Mouse (Mus musculus) intestine, embryonic 14.5 days (tissue): ENCODE measurements around the gene Itgae. TPM values are rescaled to one million over a fixed set of nuclear protein-coding genes. Genes with fewer than 3 reads are reported as not detected.
A peak's percentile ranks its signal among the peaks of the same experiment; 100 is the strongest.

Source experiments
- ATAC-seq: fragments of 200-750 bp; cut with Nextera tagmentation; replicated peaks from 2 replicates; pipeline ENCODE4 v1.8.0; 2017; ENCODE audit warnings: low read depth, moderate number of reproducible peaks, moderate TSS enrichment, moderate library complexity; ENCODE audit not compliant: low FRiP score, low TSS enrichment
- DNase-seq: peaks from one replicate; pipeline ENCODE4 v3.0.0-alpha.2; 2018; ENCODE audit warnings: low spot score
- H3K27ac ChIP-seq: fragments of 300-500 bp; sonication (generic); 2 replicates; pipeline ENCODE4 v1.5.1; 2014; ENCODE audit warnings: low read depth, mild to moderate bottlenecking, control low read depth
- H3K27me3 ChIP-seq: fragments of 300-500 bp; sonication (generic); replicated peaks from 2 replicates; pipeline ENCODE4 v1.6.1; 2014; ENCODE audit warnings: low read length, control low read depth; ENCODE audit not compliant: control insufficient read depth, insufficient read depth
- H3K36me3 ChIP-seq: fragments of 300-500 bp; sonication (generic); 2 replicates; pipeline ENCODE4 v1.6.1; 2014; ENCODE audit warnings: low read length, control low read depth; ENCODE audit not compliant: control insufficient read depth, insufficient read depth
- H3K4me1 ChIP-seq: fragments of 300-500 bp; sonication (generic); replicated peaks from 2 replicates; pipeline ENCODE4 v1.6.1; 2014; ENCODE audit warnings: low read length, control low read depth, mixed read lengths; ENCODE audit not compliant: control insufficient read depth, insufficient read depth
- H3K4me2 ChIP-seq: fragments of 300-500 bp; sonication (generic); 2 replicates; pipeline ENCODE4 v1.6.1; 2014; ENCODE audit warnings: low read length
- H3K4me3 ChIP-seq: fragments of 300-500 bp; sonication (generic); 2 replicates; pipeline ENCODE4 v1.5.1; 2014; ENCODE audit warnings: low read depth, low read length, control low read depth, mixed read lengths
- H3K9ac ChIP-seq: fragments of 300-500 bp; sonication (generic); 2 replicates; pipeline ENCODE4 v1.6.1; 2014; ENCODE audit warnings: mild to moderate bottlenecking, low read length
- H3K9me3 ChIP-seq: fragments of 300-500 bp; sonication (generic); 2 replicates; pipeline ENCODE4 v1.6.1; 2016; ENCODE audit warnings: low read length, control low read depth; ENCODE audit not compliant: control insufficient read depth
- WGBS: fragments of 180-500 bp; shearing (Covaris S2); extraction: QIAGEN DNeasy Blood & Tissue Kit; methylation state at CpG from one replicate; pipeline ENCODE4 v1.1.7; 2014; 5-methylcytosine and 5-hydroxymethylcytosine counted together
- polyA plus RNA-seq: library from polyadenylated mRNA; unstranded; fragments of >200 nt; fragmentation: Nextera tagmentation; extraction: Ambion mirVana; gene quantifications from 2 replicates; pipeline ENCODE4 v1.2.1, GENCODE M21; 2014

Itgae gene
- polyA plus RNA-seq, 1 experiment from 2014 or later = 0.23 TPM

DNA sequence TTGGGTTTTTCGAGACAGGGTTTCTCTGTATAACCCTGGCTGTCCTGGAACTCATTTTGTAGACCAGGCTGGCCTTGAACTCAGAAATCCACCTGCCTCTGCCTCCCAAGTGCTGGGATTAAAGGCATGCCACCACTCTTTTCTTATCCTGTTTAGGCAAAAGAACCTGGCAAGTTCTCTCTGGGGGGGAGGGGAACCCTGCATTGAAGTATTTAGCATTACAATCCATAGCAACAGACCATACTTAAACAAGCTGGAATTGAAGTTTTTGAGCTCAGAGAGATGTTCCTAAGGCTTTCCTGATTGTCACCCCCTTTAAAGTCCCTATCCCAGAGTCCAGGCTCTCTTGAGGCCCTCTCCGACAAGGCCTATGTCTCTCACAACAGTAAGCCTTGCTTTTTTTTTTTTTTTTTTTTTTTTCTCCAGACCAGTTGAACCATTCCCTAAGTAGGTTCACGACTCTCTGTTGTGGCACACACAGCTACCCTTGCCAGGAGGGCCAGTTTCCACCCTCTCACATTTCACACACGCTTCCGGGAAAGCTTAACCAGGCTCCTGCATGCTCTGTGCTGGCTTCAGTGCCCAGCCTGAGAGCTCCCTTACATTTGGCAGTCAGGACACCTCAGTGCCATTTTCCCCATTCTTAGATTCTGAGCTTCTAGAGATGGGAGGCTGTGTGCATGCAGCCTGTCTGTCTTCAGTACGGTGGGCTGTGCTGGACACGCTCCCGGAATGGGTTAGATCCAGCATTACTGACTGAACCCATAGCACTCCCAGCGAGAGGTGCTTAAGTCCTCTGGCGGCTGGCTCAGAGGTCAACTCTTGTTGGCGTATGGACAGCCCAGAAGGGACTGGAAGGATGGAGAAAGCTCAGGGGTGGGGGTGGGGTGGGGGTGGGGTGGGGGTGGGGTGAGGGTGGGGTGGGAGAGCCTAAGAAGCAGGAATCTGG, 55.9 kb downstream of the Itgae start:
- H3K4me3 ChIP-seq = no peak overlapping the region
- WGBS = 60% methylated on average over 11 of the region's 11 CpGs
- no peaks in the 10 kb centered on the region for H3K36me3 ChIP-seq
- H3K4me2 ChIP-seq = no peak overlapping the region
- no peaks in the 10 kb centered on the region for H3K9me3 ChIP-seq
- H3K4me1 ChIP-seq = no peaks in the 10 kb centered on the region
- no peak overlapping the region for H3K9ac ChIP-seq
- DNase-seq (no peak), ATAC-seq (no peak)
- no peak overlapping the region for H3K27ac ChIP-seq
- H3K27me3 ChIP-seq = no peaks in the 10 kb centered on the region

DNA sequence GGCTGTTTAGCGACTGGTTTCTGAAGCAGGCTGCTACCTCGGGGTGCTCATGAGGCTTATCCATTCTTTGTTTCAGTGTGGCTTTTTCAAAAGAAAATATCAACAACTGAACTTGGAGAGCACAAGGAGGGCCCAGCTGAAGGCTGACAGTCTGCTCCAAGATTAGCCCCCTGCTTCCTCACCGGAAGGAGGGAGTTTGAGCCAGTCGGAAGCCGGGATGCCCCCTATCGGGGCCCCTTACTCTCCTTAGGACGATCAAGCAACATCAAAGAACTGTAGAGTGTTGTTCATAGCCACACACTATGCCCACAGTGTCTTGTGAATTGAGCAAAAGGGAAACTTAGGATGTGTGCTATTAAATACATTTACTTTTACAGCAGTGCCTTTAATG, 56.6 kb downstream of the Itgae start:
- ATAC-seq (no peak), DNase-seq (no peak)
- Histone ChIP-seq H3K27me3 (no peaks in the 10 kb centered on the region), H3K9ac (no peak overlapping the region), H3K9me3 (no peaks in the 10 kb centered on the region), H3K36me3 (no peaks in the 10 kb centered on the region), H3K4me3 (no peak overlapping the region), H3K27ac (no peak overlapping the region), H3K4me2 (no peak overlapping the region), H3K4me1 (no peaks in the 10 kb centered on the region)
- WGBS = 65% methylated on average over 7 of the region's 7 CpGs

DNA sequence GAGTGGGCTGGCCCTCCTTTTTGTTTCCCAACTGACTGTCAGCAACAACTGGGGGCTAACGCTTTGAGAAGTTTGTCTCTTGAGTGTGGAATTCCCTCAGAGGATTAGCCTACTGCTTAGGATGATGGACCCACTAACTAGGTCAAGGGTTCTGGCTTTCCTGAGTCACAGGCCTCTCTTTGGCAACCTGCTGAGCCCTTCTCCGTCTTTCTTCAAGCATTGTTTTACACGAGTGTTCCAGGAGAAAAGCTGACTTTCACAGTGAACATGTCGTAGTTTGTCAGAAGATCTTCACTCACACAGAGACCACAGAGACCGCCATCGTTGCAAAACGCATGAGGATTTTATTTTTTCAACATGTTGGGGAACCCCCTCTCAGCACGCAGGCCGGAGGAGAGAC, 57.8 kb downstream of the Itgae start:
- Histone ChIP-seq H3K4me1 (no peaks in the 10 kb centered on the region), H3K9ac (no peak overlapping the region), H3K4me2 (no peak overlapping the region), H3K27me3 (no peaks in the 10 kb centered on the region), H3K9me3 (no peaks in the 10 kb centered on the region), H3K4me3 (no peak overlapping the region), H3K36me3 (no peaks in the 10 kb centered on the region), H3K27ac (no peak overlapping the region)
- ATAC-seq (no peak), DNase-seq (no peak)
- 79% methylated on average over 9 of the region's 9 CpGs for WGBS

DNA sequence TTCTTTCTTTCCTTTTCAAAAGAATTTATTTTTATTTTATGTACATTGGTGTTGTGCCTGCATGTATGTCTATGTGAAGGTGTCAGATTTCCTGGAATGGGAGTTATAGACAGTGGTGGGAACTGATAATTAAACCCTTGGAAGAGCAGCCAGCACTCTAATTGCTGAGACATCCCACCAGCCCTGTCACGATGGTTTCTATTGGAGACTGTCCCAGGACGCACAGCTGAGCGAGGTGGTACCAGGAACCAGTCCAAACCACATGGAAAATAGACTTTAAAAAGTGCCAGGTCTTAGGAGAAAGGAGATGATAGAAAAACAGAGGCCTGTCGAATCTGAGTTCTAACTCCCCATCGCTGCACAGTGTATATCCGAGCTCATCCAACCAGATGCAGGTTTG, 64.7 kb downstream of the Itgae start:
- Histone ChIP-seq H3K4me2 (no peak overlapping the region), H3K36me3 (no peaks in the 10 kb centered on the region), H3K9ac (no peak overlapping the region), H3K27me3 (peaks cover 18% of the 10 kb centered on the region), H3K27ac (no peak overlapping the region), H3K4me3 (no peak overlapping the region), H3K4me1 (no peaks in the 10 kb centered on the region), H3K9me3 (no peaks in the 10 kb centered on the region)
- ATAC-seq (no peak), DNase-seq (no peak)
- 72% methylated on average over 6 of the region's 6 CpGs for WGBS

DNA sequence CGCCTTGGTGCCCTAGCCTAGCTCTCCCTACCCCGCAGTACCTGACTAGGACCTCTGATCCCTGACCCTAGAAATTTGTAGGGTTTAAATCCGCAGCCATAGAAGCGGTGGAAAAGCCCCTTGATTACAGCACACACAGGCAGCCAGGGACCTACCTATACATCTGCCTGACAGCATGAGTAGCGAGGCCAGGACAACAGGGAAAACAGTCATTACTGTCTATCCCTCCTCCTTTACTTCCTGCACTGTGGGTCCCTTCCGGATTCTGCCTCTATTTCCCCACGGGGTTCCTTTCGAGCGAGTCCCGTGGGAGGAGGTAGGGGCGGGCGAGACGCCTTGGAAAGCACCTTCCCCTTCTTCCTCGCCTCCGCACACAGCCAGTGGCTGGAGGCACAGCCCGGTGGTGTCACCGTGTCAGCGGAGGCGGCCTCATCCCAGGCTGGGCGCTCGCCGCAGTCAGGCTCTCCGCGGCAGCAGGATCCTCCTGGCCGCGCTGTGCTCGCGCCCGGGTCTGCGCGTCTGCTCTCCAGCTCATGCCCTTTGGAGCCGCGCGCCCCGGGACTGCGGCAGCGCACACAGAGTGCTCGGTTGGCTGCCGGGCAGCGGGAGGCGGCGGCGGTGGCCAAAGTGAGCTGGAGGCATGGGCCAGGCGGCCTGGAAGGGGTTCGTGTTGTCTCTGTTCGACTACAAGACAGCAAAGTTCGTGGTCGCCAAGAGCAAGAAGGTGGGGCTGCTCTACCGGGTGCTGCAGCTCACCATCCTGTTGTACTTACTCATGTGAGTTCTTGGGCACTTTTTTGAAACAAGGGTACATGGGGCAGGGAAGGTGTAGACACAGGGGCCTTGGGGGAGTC, 69.8 kb downstream of the Itgae start, which contains the start of gene P2rx5:
P2rx5 (plus strand) TSS at position 465 of the 854 bp plus-strand sequence.
- Histone ChIP-seq H3K36me3 (no peaks in the 10 kb centered on the region), H3K9me3 (no peaks in the 10 kb centered on the region), H3K4me2 (peak within 1 kb of the TSS; percentile 83), H3K9ac (peak within 1 kb of the TSS; percentile 44; the same call in 1 of the 2 replicates), H3K27me3 (peaks cover 27% of the 10 kb centered on the region), H3K4me1 (peaks cover 5% of the 10 kb centered on the region; the same call in 1 of the 2 replicates), H3K27ac (no peak within 1 kb of the TSS), H3K4me3 (peak within 1 kb of the TSS; percentile 38)
- WGBS = 2% methylated on average over 49 of the region's 49 CpGs
- DNase-seq = peak; percentile 67
- peak; percentile 63 for ATAC-seq

DNA sequence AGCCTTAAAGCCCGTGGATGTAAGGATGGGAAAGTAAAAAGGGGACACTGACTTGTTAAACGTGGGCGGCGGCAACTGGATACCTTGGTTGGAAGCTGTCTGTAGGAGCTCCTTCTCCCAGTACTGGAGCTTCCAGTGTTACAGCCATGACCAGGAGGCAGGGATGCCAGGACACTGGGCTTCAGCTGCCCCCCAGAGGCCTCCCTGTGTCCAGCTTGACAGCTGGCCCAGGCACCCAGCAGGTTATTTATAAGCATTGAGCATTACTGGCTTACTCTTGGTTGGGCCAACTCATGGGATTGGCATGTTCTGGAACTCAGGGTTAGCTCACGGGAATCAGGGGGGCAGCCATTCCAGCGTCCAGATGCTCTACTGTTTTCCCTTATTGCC, 70.4 kb downstream of the Itgae start:
- H3K36me3 ChIP-seq = no peaks in the 10 kb centered on the region
- H3K4me1 ChIP-seq = peaks cover 5% of the 10 kb centered on the region; the same call in 1 of the 2 replicates
- H3K4me2 ChIP-seq = peak overlapping the region; percentile 83
- peaks cover 27% of the 10 kb centered on the region for H3K27me3 ChIP-seq
- no peak for DNase-seq
- no peak overlapping the region for H3K27ac ChIP-seq
- no peak overlapping the region; the same call in 1 of the 2 replicates for H3K9ac ChIP-seq
- WGBS = 28% methylated on average over 6 of the region's 6 CpGs
- ATAC-seq = no peak
- H3K9me3 ChIP-seq = no peaks in the 10 kb centered on the region
- peak overlapping the region; percentile 38 for H3K4me3 ChIP-seq

DNA sequence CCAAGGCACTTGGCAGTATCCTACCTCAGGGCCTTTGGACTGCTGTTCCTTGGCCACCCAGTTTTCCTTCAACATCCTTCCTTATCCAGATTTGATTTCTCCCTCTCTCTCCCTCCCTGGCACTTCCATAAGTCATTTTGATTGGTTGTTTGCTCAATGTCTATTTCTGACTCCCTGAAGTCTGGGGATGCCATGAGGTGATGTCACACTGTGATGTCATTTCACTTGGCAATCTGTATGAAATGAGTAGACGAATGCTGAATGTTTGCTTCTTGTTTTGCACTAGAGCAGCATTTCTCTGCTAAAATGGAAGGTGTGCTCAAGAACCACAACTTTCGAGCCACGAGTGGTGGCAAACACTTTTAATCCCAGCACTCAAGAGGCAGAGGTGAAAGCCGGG, 71.2 kb downstream of the Itgae start:
- Histone ChIP-seq H3K27me3 (peaks cover 27% of the 10 kb centered on the region), H3K4me3 (no peak overlapping the region), H3K9me3 (no peaks in the 10 kb centered on the region), H3K27ac (no peak overlapping the region), H3K9ac (no peak overlapping the region), H3K36me3 (no peaks in the 10 kb centered on the region), H3K4me1 (peaks cover 5% of the 10 kb centered on the region; the same call in 1 of the 2 replicates), H3K4me2 (no peak overlapping the region)
- 84% methylated on average over 4 of the region's 4 CpGs for WGBS
- ATAC-seq (no peak), DNase-seq (no peak)

DNA sequence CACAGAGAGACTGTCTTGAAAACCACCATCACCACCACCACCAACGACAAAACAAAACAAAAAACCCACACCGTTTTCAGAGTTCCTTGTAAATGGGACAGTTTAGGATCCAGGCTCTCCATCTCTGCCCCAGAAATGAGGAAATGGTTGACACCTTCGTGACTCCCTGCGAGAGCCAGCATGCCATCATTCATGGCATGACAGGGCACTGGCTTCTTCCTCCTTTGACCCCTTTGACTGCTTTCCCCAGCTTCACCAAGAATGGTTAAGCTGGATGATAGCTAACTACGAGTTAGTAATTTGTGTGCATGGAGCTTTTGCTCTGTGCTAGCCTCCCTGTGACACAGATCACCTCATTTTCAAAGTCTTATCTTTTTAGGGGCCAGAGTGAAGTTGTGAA, 71.9 kb downstream of the Itgae start:
- no peaks in the 10 kb centered on the region for H3K36me3 ChIP-seq
- H3K27me3 ChIP-seq = peaks cover 27% of the 10 kb centered on the region
- H3K9ac ChIP-seq = no peak overlapping the region
- H3K4me3 ChIP-seq = no peak overlapping the region
- H3K4me1 ChIP-seq = peaks cover 5% of the 10 kb centered on the region; the same call in 1 of the 2 replicates
- no peak overlapping the region for H3K27ac ChIP-seq
- 67% methylated on average over 5 of the region's 5 CpGs for WGBS
- ATAC-seq (no peak), DNase-seq (no peak)
- H3K9me3 ChIP-seq = no peaks in the 10 kb centered on the region
- no peak overlapping the region for H3K4me2 ChIP-seq
